22 mouse cellular contexts compared by ENCODE assay signal in the genomic region with DNA sequence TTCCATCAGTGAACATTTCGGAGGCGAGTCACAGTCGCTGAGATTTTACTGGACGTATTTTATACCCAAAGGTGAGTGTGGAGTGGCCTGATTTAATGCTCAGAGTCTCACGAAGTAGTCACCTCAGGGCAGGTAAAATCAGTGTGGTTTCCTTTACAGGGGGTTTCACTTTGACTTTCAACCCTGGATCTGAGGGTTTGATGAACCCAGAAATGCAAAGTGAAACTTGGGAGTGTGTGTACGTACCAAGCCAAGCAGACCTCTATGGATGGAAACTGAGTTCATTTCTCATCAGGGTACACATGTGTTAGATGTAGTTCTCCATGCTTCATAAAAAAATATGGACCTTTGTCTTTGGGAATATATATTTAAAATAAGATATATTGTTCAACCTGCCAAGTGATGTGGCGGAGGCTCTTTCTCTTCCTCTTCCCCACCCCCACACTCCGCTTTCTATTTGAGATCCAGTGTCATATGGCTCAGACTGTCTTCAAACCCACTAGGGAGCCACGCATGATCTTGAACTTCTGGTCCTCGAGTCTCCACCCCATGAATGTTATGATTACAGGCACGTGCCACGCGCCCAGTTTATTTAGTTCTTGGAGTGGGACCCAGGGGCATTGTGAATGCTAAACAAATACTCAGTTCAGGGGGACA.
"Had no signal": no experiment of that assay in that cellular context is flagged by ENCODE, and none has a peak within 500 bp of the region (broad histone marks: within the 10 kb centered on the region; RNA-seq: fewer than 3 reads in every experiment).

No protein-coding gene starts in this region.

- H3K27ac ChIP-seq: limb, embryonic 10.5 days; limb, embryonic 13.5 days; liver, embryonic 12.5 days; liver, embryonic 15.5 days; lung, embryonic 15.5 days; midbrain, embryonic 10.5 days; neural tube, embryonic 13.5 days; stomach, postnatal 0 days had no signal

- H3K36me3 ChIP-seq: limb, embryonic 10.5 days; limb, embryonic 13.5 days; liver, embryonic 12.5 days; liver, embryonic 15.5 days; lung, embryonic 15.5 days; midbrain, embryonic 10.5 days; neural tube, embryonic 13.5 days had no signal

- H3K4me1 ChIP-seq: liver, embryonic 12.5 days had no signal

- DNase-seq: kidney, adult 11 months; kidney, adult 9 months; kidney, postnatal 14 days; kidney, postnatal 4 days; liver; lung, adult 18-20 months; lung, postnatal 10 days; lung, postnatal 36 days; midbrain, embryonic 14.5 days; retina, postnatal 1 day; right cerebral cortex, postnatal 25 days; thymus, adult 2 months; thymus, postnatal 25 days had no signal

- H3K4me3 ChIP-seq: limb, embryonic 10.5 days; limb, embryonic 13.5 days; liver, embryonic 12.5 days; liver, embryonic 15.5 days; lung, embryonic 15.5 days; megakaryocyte, embryonic 14.5 days; midbrain, embryonic 10.5 days; neural tube, embryonic 13.5 days had no signal

- H3K27me3 ChIP-seq: liver, embryonic 12.5 days; liver, embryonic 15.5 days; lung, embryonic 15.5 days; megakaryocyte, embryonic 14.5 days; neural tube, embryonic 13.5 days had no signal
